Mouse (Mus musculus) ES-Bruce4 (cell line): ENCODE data around the gene Lpp. TPM values are rescaled to one million over a fixed set of nuclear protein-coding genes. Genes with fewer than 3 reads are reported as not detected.

Experiments
- H3K27ac ChIP-seq: 2 replicates; pipeline ENCODE4 v1.5.1; 2012; ENCODE audit warnings: low read length, inconsistent platforms; ENCODE audit not compliant: insufficient read depth
- H3K27me3 ChIP-seq: 2 replicates; pipeline ENCODE4 v1.6.1; 2012; ENCODE audit warnings: mild to moderate bottlenecking, low read length, inconsistent platforms; ENCODE audit not compliant: control insufficient read depth, poor library complexity, insufficient read depth, severe bottlenecking
- H3K36me3 ChIP-seq: 2 replicates; pipeline ENCODE4 v1.6.1; 2012; ENCODE audit warnings: inconsistent platforms, mild to moderate bottlenecking, low read length, moderate library complexity; ENCODE audit not compliant: control insufficient read depth, poor library complexity, insufficient read depth, severe bottlenecking
- H3K4me1 ChIP-seq: one replicate; pipeline ENCODE4 v1.8.1; 2011; ENCODE audit warnings: low read length; ENCODE audit not compliant: control insufficient read depth, insufficient read depth
- H3K4me3 ChIP-seq: 2 replicates; pipeline ENCODE4 v1.5.1; 2011; ENCODE audit warnings: low read depth, mild to moderate bottlenecking, low read length
- H3K9ac ChIP-seq: 2 replicates; pipeline ENCODE4 v1.6.1; 2012; ENCODE audit warnings: low read depth, mild to moderate bottlenecking, inconsistent platforms; ENCODE audit not compliant: poor library complexity, severe bottlenecking
- H3K9me3 ChIP-seq: replicated peaks from 2 replicates; pipeline ENCODE4 v1.6.1; 2012; ENCODE audit warnings: mild to moderate bottlenecking, low read length, inconsistent platforms; ENCODE audit not compliant: control insufficient read depth, poor library complexity, insufficient read depth, severe bottlenecking
- CTCF ChIP-seq: IDR thresholded peaks from one replicate; pipeline ENCODE4 v1.8.1; 2011; ENCODE audit warnings: low read depth, low read length
- EP300 ChIP-seq: IDR thresholded peaks from 2 replicates; pipeline ENCODE4 v1.6.1; 2011; ENCODE audit warnings: low read depth, low read length; ENCODE audit not compliant: insufficient read depth
- POLR2A ChIP-seq: IDR thresholded peaks from one replicate; pipeline ENCODE4 v1.8.1; 2011; ENCODE audit warnings: low read length; ENCODE audit not compliant: insufficient read depth
- polyA plus RNA-seq: library from polyadenylated mRNA; stranded (reverse); fragments of >200 nt; gene quantifications from 2 replicates; pipeline ENCODE4 v1.2.4, GENCODE M21; 2011; ENCODE audit warnings: low read depth; ENCODE audit not compliant: missing spikeins, insufficient read depth, insufficient read length

The Lpp gene
- polyA plus RNA-seq, 1 experiment = 48.5 TPM

DNA sequence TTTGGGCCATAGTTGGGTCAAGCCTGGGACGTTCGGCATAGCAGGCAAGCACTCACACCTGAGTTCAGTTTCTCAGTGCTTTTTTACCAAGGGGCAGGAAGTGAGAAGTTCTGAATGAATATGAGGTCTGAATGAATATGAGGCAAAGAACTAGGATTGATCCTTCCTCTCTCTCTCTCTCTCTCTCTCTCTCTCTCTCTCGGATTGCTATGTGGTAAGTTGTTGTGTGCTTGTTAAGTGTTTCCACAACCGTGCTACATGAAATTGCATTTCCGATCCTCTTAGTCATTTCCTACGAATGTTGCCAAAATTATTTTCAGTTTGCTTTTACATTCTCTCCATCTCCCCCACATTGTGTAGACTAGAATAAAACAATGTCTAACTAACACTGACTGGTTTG is 517.0 kb downstream of the Lpp start:
- H3K27ac ChIP-seq = no peak overlapping the region
- TF ChIP-seq EP300 (no peak), POLR2A (no peak), CTCF (no peak)
- H3K9me3 ChIP-seq = no peaks in the 10 kb centered on the region

DNA sequence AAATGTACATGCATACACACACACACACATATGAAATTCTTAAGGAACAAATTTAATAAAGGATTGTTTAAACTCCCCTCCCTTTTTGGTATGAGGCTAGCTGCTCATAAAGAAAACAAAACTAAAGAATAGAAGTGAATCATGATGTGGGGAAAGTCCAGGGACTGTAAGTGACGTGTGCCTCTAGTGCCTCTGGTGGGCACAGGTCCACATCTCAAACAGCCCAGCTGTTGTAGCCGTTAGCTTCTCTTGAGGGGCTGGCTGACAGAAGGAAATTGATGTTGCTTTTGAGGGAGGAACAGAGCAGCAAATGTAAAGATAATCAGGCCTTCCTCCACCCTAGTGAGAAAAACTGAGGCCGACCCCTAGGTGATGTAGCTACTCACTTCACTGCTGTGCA is 517.5 kb downstream of the Lpp start:
- Histone ChIP-seq H3K9ac (no peak overlapping the region), H3K4me1 (no peaks in the 10 kb centered on the region), H3K27ac (no peak overlapping the region), H3K27me3 (no peaks in the 10 kb centered on the region), H3K36me3 (no peaks in the 10 kb centered on the region), H3K4me3 (no peak overlapping the region), H3K9me3 (no peaks in the 10 kb centered on the region)
- TF ChIP-seq EP300 (no peak), CTCF (no peak), POLR2A (no peak)

More for the DNA sequence above, 517.0 kb downstream of the Lpp start:
- H3K9ac ChIP-seq = no peak overlapping the region
- no peak overlapping the region for H3K4me3 ChIP-seq
- H3K4me1 ChIP-seq = no peaks in the 10 kb centered on the region
- H3K36me3 ChIP-seq = no peaks in the 10 kb centered on the region
- no peaks in the 10 kb centered on the region for H3K27me3 ChIP-seq

DNA sequence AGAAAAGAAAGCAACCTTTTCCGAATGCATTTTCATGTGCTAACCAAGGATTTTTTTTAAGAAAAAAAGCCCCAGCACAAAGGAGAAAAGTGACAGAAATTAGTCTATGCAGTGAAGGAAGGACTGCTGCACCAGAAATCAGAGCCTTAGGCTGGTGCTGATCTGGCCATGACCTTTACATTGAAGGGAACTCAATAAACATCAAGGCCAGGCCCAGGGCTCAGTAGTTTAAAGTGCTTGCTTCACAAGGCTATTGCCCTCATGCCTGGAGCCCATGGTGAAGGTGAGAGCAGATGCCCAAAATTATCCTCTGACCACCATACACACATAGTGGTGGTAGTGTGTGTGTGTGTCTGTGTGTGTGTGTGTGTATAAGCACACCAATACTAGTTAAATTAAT is 519.1 kb downstream of the Lpp start:
- Histone ChIP-seq H3K27ac (no peak overlapping the region), H3K9ac (no peak overlapping the region), H3K4me1 (no peaks in the 10 kb centered on the region), H3K9me3 (no peaks in the 10 kb centered on the region), H3K36me3 (no peaks in the 10 kb centered on the region), H3K27me3 (no peaks in the 10 kb centered on the region), H3K4me3 (no peak overlapping the region)
- TF ChIP-seq POLR2A (no peak), CTCF (no peak), EP300 (no peak)

DNA sequence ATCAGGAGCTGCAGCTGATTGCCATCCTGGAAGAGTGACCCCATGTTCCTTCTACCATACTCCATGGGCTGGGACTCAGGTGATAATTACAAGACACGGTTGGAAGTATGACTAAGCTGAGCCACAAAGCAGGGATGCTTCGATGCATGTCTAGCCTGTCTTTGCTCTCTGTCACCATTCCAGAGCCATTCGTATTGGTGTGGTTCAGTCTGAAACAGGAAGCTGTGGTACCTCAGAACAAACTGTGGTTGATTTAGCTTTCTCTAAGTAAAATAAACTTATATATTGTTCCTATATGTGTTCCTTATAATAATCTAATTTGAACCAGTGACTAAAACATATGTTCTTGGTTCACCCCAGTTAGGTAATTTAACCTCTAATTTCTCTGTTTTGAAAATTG is 519.7 kb downstream of the Lpp start:
- H3K4me3 ChIP-seq = no peak overlapping the region
- H3K4me1 ChIP-seq = no peaks in the 10 kb centered on the region
- H3K27me3 ChIP-seq = no peaks in the 10 kb centered on the region
- no peak overlapping the region for H3K9ac ChIP-seq
- TF ChIP-seq CTCF (no peak), EP300 (no peak), POLR2A (no peak)
- no peaks in the 10 kb centered on the region for H3K9me3 ChIP-seq
- no peaks in the 10 kb centered on the region for H3K36me3 ChIP-seq
- no peak overlapping the region for H3K27ac ChIP-seq

DNA sequence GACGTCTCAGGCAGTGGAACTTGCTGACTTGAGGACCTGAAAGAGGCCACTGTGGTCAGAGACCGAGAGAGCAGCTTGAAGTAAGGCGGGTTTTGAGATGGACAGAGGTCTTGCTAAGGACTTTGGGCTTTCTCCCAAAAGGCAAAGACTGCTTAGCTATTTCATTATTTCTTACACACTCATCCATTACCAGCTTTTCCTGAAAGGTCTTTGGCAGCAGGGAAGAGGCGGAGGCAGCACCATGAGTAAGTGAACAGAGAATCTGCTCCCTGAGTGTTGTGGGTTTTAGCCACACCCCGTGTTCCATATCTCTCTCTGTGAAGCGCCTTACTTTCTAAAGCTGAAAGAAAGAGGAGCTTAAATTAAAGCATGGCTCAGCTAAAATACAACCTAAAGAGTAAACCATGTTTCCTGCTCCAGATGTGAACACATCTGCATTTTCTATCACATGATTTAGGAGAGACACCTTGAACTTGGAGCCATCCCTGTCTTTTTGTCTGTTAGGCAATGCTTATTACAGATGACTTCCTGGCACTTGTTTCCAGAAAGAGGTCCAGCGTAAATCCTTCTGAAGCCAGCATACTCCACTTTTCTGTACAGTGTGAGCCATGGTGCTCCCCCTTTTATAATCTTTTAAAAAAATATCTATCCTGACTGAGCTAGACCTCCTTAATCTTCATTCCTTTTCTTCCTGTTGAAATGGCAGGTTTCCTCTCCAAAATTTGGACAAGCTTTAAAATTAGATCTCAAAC is 520.5 kb downstream of the Lpp start:
- no peak overlapping the region for H3K4me3 ChIP-seq
- no peak for TF ChIP-seq EP300
- TF ChIP-seq POLR2A = no peak
- no peak for TF ChIP-seq CTCF
- no peaks in the 10 kb centered on the region for H3K36me3 ChIP-seq
- no peak overlapping the region for H3K9ac ChIP-seq
- H3K27ac ChIP-seq = no peak overlapping the region
- no peaks in the 10 kb centered on the region for H3K4me1 ChIP-seq
- no peaks in the 10 kb centered on the region for H3K27me3 ChIP-seq
- no peaks in the 10 kb centered on the region for H3K9me3 ChIP-seq

DNA sequence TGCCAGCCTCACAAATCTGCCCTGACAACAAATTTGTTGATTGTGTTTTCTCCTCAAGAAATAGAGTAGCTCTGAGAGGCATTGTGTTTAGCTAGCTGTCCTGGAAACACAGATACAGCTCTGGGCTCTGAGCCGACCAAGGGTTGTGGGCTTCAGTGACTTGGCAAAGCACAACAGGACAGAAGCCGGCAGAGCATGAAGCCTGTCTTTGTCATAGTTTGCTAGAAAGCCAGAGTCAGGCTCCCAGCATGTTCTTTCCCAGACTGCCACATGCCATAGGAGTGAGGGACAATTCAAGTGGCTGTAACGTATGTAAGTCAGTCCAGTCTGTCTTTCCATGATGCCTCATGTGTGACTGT is 521.1 kb downstream of the Lpp start:
- H3K4me3 ChIP-seq = no peak overlapping the region
- H3K27ac ChIP-seq = no peak overlapping the region
- H3K36me3 ChIP-seq = no peaks in the 10 kb centered on the region
- no peaks in the 10 kb centered on the region for H3K27me3 ChIP-seq
- H3K9ac ChIP-seq = no peak overlapping the region
- H3K4me1 ChIP-seq = no peaks in the 10 kb centered on the region
- no peaks in the 10 kb centered on the region for H3K9me3 ChIP-seq
- TF ChIP-seq POLR2A (no peak), EP300 (no peak), CTCF (no peak)
